Mouse (Mus musculus) hindbrain, embryonic 10.5 days (tissue): ENCODE data around the gene Myom1. TPM values are rescaled to one million over a fixed set of nuclear protein-coding genes. Genes with fewer than 3 reads are reported as not detected.

Source experiments
- DNase-seq: peaks from one replicate; pipeline ENCODE4 v3.0.0-alpha.2; 2017; ENCODE audit warnings: low spot score
- H3K27ac ChIP-seq: fragments of 300-500 bp; sonication (generic); 2 replicates; pipeline ENCODE4 v1.5.1; 2016; ENCODE audit warnings: mild to moderate bottlenecking, moderate library complexity
- H3K27me3 ChIP-seq: fragments of 300-500 bp; sonication (generic); 2 replicates; pipeline ENCODE4 v1.6.1; 2016; ENCODE audit warnings: mild to moderate bottlenecking; ENCODE audit not compliant: poor library complexity, insufficient read depth, severe bottlenecking
- H3K36me3 ChIP-seq: fragments of 300-500 bp; sonication (generic); 2 replicates; pipeline ENCODE4 v1.6.1; 2016; ENCODE audit warnings: mild to moderate bottlenecking, moderate library complexity
- H3K4me1 ChIP-seq: fragments of 300-500 bp; sonication (generic); replicated peaks from 2 replicates; pipeline ENCODE4 v1.6.1; 2016; ENCODE audit warnings: mild to moderate bottlenecking
- H3K4me3 ChIP-seq: fragments of 300-500 bp; sonication (generic); 2 replicates; pipeline ENCODE4 v1.5.1; 2016; ENCODE audit warnings: mild to moderate bottlenecking, moderate library complexity
- H3K9me3 ChIP-seq: fragments of 300-500 bp; sonication (generic); 2 replicates; pipeline ENCODE4 v1.6.1; 2016; ENCODE audit warnings: mild to moderate bottlenecking, moderate library complexity
- WGBS: fragments of 180-500 bp; shearing (Covaris S2); methylation state at CpG from one replicate; pipeline ENCODE4 v1.1.7; 2016; 5-methylcytosine and 5-hydroxymethylcytosine counted together
- polyA plus RNA-seq: library from polyadenylated mRNA; unstranded; fragments of >200 nt; fragmentation: Nextera tagmentation; extraction: Ambion mirVana; gene quantifications from 2 replicates; pipeline ENCODE4 v1.2.1, GENCODE M21; 2016

Myom1 gene
- polyA plus RNA-seq, 1 experiment from 2014 or later: 0.99 TPM

GRCm38 (mm10) chr17:71056405-71056804 lies 54.0 kb downstream of the Myom1 start:
- peaks cover 12% of the 10 kb centered on the region; the same call in 1 of the 2 replicates for H3K4me1 ChIP-seq
- no peak overlapping the region for H3K27ac ChIP-seq
- H3K9me3 ChIP-seq: no peaks in the 10 kb centered on the region
- 78% methylated on average over 7 of the region's 7 CpGs for WGBS
- no peaks in the 10 kb centered on the region for H3K36me3 ChIP-seq
- no peak for DNase-seq
- H3K4me3 ChIP-seq: no peak overlapping the region
- H3K27me3 ChIP-seq: no peaks in the 10 kb centered on the region

DNA sequence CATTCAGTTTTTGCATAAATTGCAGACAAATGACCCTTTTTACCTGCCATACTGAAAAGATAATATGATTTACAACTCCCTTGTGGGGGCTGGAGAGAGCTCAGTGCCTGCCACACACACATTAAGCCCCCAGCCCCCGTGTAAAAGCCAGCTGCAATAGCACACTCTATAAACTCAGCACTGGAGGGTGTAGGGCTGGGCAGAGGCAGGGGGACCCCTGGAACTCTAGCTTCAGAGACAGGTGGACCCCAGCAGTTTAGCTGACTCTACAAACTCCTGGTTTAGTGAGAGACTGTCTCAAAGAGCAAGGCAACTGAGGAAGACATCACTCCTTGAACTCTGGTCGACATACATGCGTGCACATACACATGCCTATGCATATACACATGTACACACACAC lies 55.3 kb downstream of the Myom1 start:
- no peak overlapping the region for H3K27ac ChIP-seq
- H3K9me3 ChIP-seq: no peaks in the 10 kb centered on the region
- H3K4me3 ChIP-seq: no peak overlapping the region
- H3K27me3 ChIP-seq: no peaks in the 10 kb centered on the region
- no peaks in the 10 kb centered on the region for H3K36me3 ChIP-seq
- DNase-seq: no peak
- peaks cover 9% of the 10 kb centered on the region; the same call in 1 of the 2 replicates for H3K4me1 ChIP-seq
- 90% methylated on average over 3 of the region's 3 CpGs for WGBS

DNA sequence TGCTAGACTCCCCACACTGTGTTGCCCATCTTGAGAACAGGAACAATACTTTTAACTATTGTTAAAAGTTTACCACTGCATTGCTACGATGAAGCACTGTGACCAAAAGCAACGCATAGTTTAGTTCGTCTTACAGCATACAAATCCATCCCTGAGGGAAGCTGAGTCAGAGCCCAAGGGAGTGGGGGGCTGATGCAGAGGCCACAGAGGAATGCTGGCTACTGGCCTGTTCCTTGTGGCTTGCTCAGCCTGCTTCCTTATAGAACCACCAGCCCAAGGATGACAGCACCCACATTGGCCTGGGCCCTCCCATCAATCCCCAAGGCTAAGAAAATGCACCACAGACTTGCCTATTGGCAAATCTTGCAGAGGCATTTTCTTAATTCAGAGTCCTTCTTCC lies 56.8 kb downstream of the Myom1 start:
- DNase-seq: no peak
- H3K4me3 ChIP-seq: no peak overlapping the region
- WGBS: 92% methylated on average over 3 of the region's 3 CpGs
- H3K27me3 ChIP-seq: no peaks in the 10 kb centered on the region
- H3K27ac ChIP-seq: no peak overlapping the region
- H3K9me3 ChIP-seq: no peaks in the 10 kb centered on the region
- H3K4me1 ChIP-seq: 0 out of 2 replicates have a peak, but pooled peaks cover 6% of the 10 kb centered on the region
- H3K36me3 ChIP-seq: no peaks in the 10 kb centered on the region

DNA sequence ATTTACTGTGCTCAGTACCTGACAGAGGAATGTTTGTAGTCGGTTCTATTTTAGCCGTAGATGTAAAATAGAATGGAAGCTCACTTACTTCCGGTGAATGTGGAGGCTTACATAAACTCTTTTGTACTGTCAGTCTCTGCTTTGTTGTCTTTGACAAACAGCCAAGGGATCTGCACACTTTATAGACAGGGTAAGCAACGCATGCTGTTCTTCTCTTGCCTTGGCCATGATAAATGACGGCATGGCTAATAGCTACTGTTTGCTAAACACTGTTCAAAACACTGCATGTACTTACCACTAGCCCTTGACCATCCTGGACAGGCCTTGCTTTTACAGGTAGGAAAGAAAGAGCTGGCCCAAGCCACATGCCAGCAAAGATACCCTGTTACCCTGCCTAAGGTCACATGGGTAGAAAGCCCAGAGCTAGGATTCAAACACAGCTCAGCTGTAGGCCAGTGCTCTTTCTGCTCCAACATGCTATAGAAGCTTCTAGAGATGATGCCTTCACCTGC lies 59.7 kb downstream of the Myom1 start:
- DNase-seq: no peak
- no peaks in the 10 kb centered on the region for H3K27me3 ChIP-seq
- no peak overlapping the region for H3K4me3 ChIP-seq
- no peaks in the 10 kb centered on the region for H3K9me3 ChIP-seq
- no peaks in the 10 kb centered on the region for H3K36me3 ChIP-seq
- 83% methylated on average over 5 of the region's 5 CpGs for WGBS
- H3K4me1 ChIP-seq: 0 out of 2 replicates have a peak, but pooled peaks cover 4% of the 10 kb centered on the region
- no peak overlapping the region for H3K27ac ChIP-seq

DNA sequence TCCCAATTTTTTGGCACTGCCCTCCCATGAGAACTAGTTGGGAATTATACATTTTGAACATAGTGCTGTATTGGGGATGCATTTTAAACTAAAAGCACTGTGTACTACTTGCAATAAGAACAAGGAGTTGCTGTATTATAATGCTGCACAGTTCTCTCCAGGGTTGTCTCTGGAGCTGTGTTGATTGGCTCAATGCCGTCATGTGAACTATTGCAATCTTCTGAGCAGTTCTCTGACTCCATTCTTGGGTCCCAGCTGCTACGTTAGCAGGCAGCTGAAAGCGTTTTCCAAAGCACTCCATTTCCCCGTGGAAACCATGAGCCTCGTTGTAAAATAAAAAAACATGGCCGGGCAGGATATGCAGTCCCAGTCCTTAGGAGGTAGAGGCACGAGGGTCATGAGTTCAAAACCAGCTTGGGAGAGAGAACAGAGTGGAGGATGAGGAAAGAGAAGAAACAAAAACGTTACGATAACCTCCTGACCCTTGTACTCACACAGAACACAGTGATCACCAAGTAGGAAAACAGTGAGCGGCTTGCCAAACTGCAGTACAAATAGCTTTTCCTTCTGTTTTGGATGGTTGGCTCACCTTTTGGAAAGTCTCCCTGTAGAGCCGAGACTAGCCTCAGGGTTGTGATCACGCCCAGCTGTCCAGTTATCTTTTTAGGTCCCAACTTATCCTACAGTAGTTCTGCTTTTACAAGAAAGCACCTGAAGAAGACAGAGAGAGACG lies 60.6 kb downstream of the Myom1 start:
- DNase-seq: no peak
- H3K4me3 ChIP-seq: no peak overlapping the region
- no peaks in the 10 kb centered on the region for H3K9me3 ChIP-seq
- no peaks in the 10 kb centered on the region for H3K27me3 ChIP-seq
- H3K4me1 ChIP-seq: no peaks in the 10 kb centered on the region
- 75% methylated on average over 13 of the region's 13 CpGs for whole genome bisulfite sequencing
- no peak overlapping the region for H3K27ac ChIP-seq
- H3K36me3 ChIP-seq: no peaks in the 10 kb centered on the region

DNA sequence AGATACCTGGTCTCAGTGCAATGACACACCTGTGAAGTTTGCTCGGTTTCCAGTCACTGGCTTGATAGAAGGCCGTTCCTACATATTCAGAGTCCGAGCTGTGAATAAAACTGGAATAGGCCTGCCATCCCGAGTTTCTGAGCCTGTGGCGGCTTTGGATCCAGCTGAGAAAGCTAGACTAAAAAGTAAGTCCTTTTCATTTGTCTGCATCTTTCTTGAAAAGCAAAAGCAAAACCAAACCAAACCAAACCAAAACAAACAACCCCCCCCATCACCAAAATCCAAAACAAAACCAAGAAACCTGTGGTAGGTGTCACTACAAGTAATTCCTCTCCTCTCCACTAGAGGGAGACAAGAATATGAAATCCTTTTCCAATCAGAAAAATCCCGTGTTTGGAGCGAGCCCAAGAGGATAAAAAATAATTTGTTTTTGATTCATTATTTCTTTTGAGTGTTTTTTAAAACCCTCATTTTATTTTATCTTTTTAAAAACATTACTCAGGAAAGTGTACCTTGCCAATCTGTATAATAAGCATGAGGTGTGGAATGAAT lies 62.1 kb downstream of the Myom1 start:
- Histone ChIP-seq H3K27me3 (no peaks in the 10 kb centered on the region), H3K27ac (no peak overlapping the region), H3K4me1 (no peaks in the 10 kb centered on the region), H3K4me3 (no peak overlapping the region), H3K36me3 (no peaks in the 10 kb centered on the region), H3K9me3 (no peaks in the 10 kb centered on the region)
- no peak for DNase-seq
- WGBS: 71% methylated on average over 7 of the region's 7 CpGs

DNA sequence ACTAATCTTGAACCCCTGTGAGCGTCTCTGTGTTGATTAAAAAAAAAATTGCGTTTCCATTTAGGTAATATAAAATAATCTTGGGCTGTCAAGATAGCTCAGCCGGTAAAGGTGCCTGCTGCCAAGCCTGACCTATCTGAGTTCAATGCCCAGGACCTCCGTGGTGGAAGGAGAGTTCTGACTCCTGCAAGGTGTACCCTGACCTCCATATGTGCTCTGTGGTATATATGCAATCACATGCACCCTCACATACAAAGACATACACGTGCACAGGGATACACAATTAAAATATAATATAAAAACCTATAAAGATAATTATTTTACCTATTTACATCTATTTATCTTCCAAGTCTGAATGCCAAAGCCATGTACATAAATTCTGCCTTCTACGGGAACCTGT lies 62.7 kb downstream of the Myom1 start:
- no peak for DNase-seq
- H3K4me3 ChIP-seq: no peak overlapping the region
- no peaks in the 10 kb centered on the region for H3K27me3 ChIP-seq
- no peaks in the 10 kb centered on the region for H3K4me1 ChIP-seq
- WGBS: 80% methylated on average over 6 of the region's 6 CpGs
- H3K36me3 ChIP-seq: no peaks in the 10 kb centered on the region
- no peaks in the 10 kb centered on the region for H3K9me3 ChIP-seq
- H3K27ac ChIP-seq: no peak overlapping the region

GRCm38 (mm10) chr17:71069176-71069575 lies 66.7 kb downstream of the Myom1 start:
- DNase-seq: no peak
- Histone ChIP-seq H3K9me3 (no peaks in the 10 kb centered on the region), H3K27me3 (no peaks in the 10 kb centered on the region), H3K4me3 (no peak overlapping the region), H3K36me3 (no peaks in the 10 kb centered on the region), H3K27ac (no peak overlapping the region), H3K4me1 (no peaks in the 10 kb centered on the region)
- WGBS: 72% methylated on average over 9 of the region's 9 CpGs

GRCm38 (mm10) chr17:71071958-71072357 lies 69.5 kb downstream of the Myom1 start:
- Histone ChIP-seq H3K9me3 (no peaks in the 10 kb centered on the region), H3K4me3 (no peak overlapping the region), H3K4me1 (no peaks in the 10 kb centered on the region), H3K36me3 (no peaks in the 10 kb centered on the region), H3K27me3 (no peaks in the 10 kb centered on the region), H3K27ac (no peak overlapping the region)
- WGBS: 91% methylated on average over 10 of the region's 10 CpGs
- no peak for DNase-seq

GRCm38 (mm10) chr17:71074386-71074785 lies 72.0 kb downstream of the Myom1 start:
- Histone ChIP-seq H3K4me3 (no peak overlapping the region), H3K9me3 (no peaks in the 10 kb centered on the region), H3K27ac (no peak overlapping the region), H3K36me3 (no peaks in the 10 kb centered on the region), H3K4me1 (no peaks in the 10 kb centered on the region), H3K27me3 (no peaks in the 10 kb centered on the region)
- 67% methylated on average over 4 of the region's 4 CpGs for WGBS
- DNase-seq: no peak

- H3K27ac ChIP-seq: no peak overlapping the region
- 58% methylated on average over 7 of the region's 7 CpGs for WGBS
Measured at GRCm38 (mm10) chr17:71081986-71082385, 79.6 kb downstream of the Myom1 start.

DNA sequence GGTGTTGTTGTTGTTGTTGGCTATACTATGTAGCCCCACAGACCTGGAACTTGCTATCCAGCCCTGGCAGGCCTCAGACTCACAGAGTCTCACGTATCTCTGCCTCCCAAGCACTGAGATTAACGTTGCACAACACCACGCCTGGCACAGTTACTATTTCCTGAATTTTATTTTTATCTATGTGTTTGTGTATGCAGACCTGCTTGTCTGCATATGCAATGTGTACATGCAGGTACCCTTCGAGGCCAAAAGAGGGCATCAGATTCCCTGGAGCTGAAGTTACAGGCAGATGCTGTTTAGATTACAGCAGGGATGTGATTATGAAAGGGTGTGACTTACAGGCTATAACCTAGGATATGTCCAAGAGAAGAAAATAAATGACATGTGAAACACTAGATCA lies 84.5 kb downstream of the Myom1 start:
- DNase-seq: no peak
- no peak overlapping the region for H3K4me3 ChIP-seq
- H3K27ac ChIP-seq: no peak overlapping the region
- peaks cover 11% of the 10 kb centered on the region for H3K4me1 ChIP-seq
- WGBS: 86% methylated on average over 4 of the region's 4 CpGs
- no peaks in the 10 kb centered on the region for H3K9me3 ChIP-seq
- H3K27me3 ChIP-seq: no peaks in the 10 kb centered on the region
- H3K36me3 ChIP-seq: no peaks in the 10 kb centered on the region

More at GRCm38 (mm10) chr17:71081986-71082385, 79.6 kb downstream of the Myom1 start:
- H3K27me3 ChIP-seq: no peaks in the 10 kb centered on the region
- no peak overlapping the region for H3K4me3 ChIP-seq
- H3K36me3 ChIP-seq: no peaks in the 10 kb centered on the region
- no peaks in the 10 kb centered on the region for H3K9me3 ChIP-seq
- H3K4me1 ChIP-seq: no peaks in the 10 kb centered on the region; the same call in 1 of the 2 replicates
- DNase-seq: no peak

- Histone ChIP-seq H3K9me3 (no peaks in the 10 kb centered on the region), H3K4me1 (peaks cover 11% of the 10 kb centered on the region), H3K27me3 (no peaks in the 10 kb centered on the region), H3K36me3 (no peaks in the 10 kb centered on the region), H3K4me3 (no peak overlapping the region), H3K27ac (no peak overlapping the region)
- no peak for DNase-seq
- WGBS: 95% methylated on average over 8 of the region's 8 CpGs
Measured at GRCm38 (mm10) chr17:71087396-71088153, 85.1 kb downstream of the Myom1 start.
